Mouse (Mus musculus): ENCODE measurements around the gene Wsb1.
"Not testable (repeated sequence)": the region's sequence is repeated elsewhere in the genome, so short reads cannot be mapped to it uniquely, and the experiment has no call there.

Gene Wsb1

GRCm38 (mm10) chr11:79254391-79255098, at the start of gene Wsb1:
TSS of gene Wsb1 (minus strand) at chr11:79254671.
- DNase-seq (ENCODE audit: low spot score), result peak; percentile 92

- not testable (repeated sequence) for DNase-seq (ENCODE audit: low spot score)
Observed at GRCm38 (mm10) chr11:79304245-79304644, 49.8 kb upstream of the Wsb1 start.

- DNase-seq (ENCODE audit: low spot score), result no peak
Observed at GRCm38 (mm10) chr11:79303109-79303508, 48.6 kb upstream of the Wsb1 start.

- no peak for DNase-seq (ENCODE audit: low spot score)
Observed at GRCm38 (mm10) chr11:79299719-79300431, 45.4 kb upstream of the Wsb1 start.

GRCm38 (mm10) chr11:79296856-79297491, 42.5 kb upstream of the Wsb1 start, which contains the start of gene Gm9964:
TSS of gene Gm9964 (minus strand) at chr11:79296906.
- DNase-seq (ENCODE audit: low spot score), result no peak

- DNase-seq (ENCODE audit: low spot score), result no peak
Observed at GRCm38 (mm10) chr11:79296167-79296566, 41.7 kb upstream of the Wsb1 start.

- DNase-seq (ENCODE audit: low spot score), result no peak
Observed at GRCm38 (mm10) chr11:79293971-79294370, 39.5 kb upstream of the Wsb1 start.

GRCm38 (mm10) chr11:79293025-79293424, 38.6 kb upstream of the Wsb1 start:
- DNase-seq (ENCODE audit: low spot score), result no peak

GRCm38 (mm10) chr11:79292130-79292529, 37.7 kb upstream of the Wsb1 start:
- DNase-seq (ENCODE audit: low spot score), result no peak

- DNase-seq (ENCODE audit: low spot score), result no peak
Observed at GRCm38 (mm10) chr11:79291651-79292050, 37.2 kb upstream of the Wsb1 start.

- DNase-seq (ENCODE audit: low spot score), result peak; percentile 46
Observed at GRCm38 (mm10) chr11:79290473-79290872, 36.0 kb upstream of the Wsb1 start.

- no peak for DNase-seq (ENCODE audit: low spot score)
Observed at GRCm38 (mm10) chr11:79288913-79289640, 34.6 kb upstream of the Wsb1 start.

GRCm38 (mm10) chr11:79288278-79288843, 33.9 kb upstream of the Wsb1 start:
- DNase-seq (ENCODE audit: low spot score), result no peak

GRCm38 (mm10) chr11:79287447-79287846, 33.0 kb upstream of the Wsb1 start:
- DNase-seq (ENCODE audit: low spot score), result no peak

GRCm38 (mm10) chr11:79286305-79286799, 31.9 kb upstream of the Wsb1 start:
- DNase-seq (ENCODE audit: low spot score), result peak; percentile 21

- no peak for DNase-seq (ENCODE audit: low spot score)
Observed at GRCm38 (mm10) chr11:79283350-79284030, 29.0 kb upstream of the Wsb1 start.

GRCm38 (mm10) chr11:79281396-79281795, 26.9 kb upstream of the Wsb1 start:
- no peak for DNase-seq (ENCODE audit: low spot score)

GRCm38 (mm10) chr11:79279732-79280405, 25.4 kb upstream of the Wsb1 start:
- DNase-seq (ENCODE audit: low spot score), result no peak

- no peak for DNase-seq (ENCODE audit: low spot score)
Observed at GRCm38 (mm10) chr11:79273757-79274156, 19.3 kb upstream of the Wsb1 start.

- no peak for DNase-seq (ENCODE audit: low spot score)
Observed at GRCm38 (mm10) chr11:79273039-79273438, 18.6 kb upstream of the Wsb1 start.

- DNase-seq (ENCODE audit: low spot score), result no peak
Observed at GRCm38 (mm10) chr11:79267171-79267570, 12.7 kb upstream of the Wsb1 start.
